Mouse (Mus musculus) midbrain, embryonic 12.5 days (tissue): ENCODE results near the gene Sptlc2. TPM values are rescaled to one million over a fixed set of nuclear protein-coding genes. Genes with fewer than 3 reads are reported as not detected.
A peak's percentile ranks its signal among the peaks of the same experiment; 100 is the strongest.

ENCODE experiments used
- ATAC-seq: fragments of 200-750 bp; cut with Nextera tagmentation; 2 replicates; pipeline ENCODE4 v1.8.0; 2017; ENCODE audit warnings: low read depth, moderate TSS enrichment, moderate library complexity; ENCODE audit not compliant: low FRiP score
- H3K27ac ChIP-seq: fragments of 300-500 bp; sonication (generic); replicated peaks from 2 replicates; pipeline ENCODE4 v1.5.1; 2016; ENCODE audit warnings: mild to moderate bottlenecking
- H3K27me3 ChIP-seq: fragments of 300-500 bp; sonication (generic); 2 replicates; pipeline ENCODE4 v1.6.1; 2016; ENCODE audit warnings: mild to moderate bottlenecking
- H3K36me3 ChIP-seq: fragments of 300-500 bp; sonication (generic); 2 replicates; pipeline ENCODE4 v1.6.1; 2016
- H3K4me1 ChIP-seq: fragments of 300-500 bp; sonication (generic); 2 replicates; pipeline ENCODE4 v1.6.1; 2016
- H3K4me2 ChIP-seq: fragments of 300-500 bp; sonication (generic); replicated peaks from 2 replicates; pipeline ENCODE4 v1.6.1; 2016; ENCODE audit warnings: mild to moderate bottlenecking, moderate library complexity
- H3K4me3 ChIP-seq: fragments of 300-500 bp; sonication (generic); 2 replicates; pipeline ENCODE4 v1.5.1; 2016; ENCODE audit warnings: mild to moderate bottlenecking
- H3K9ac ChIP-seq: fragments of 300-500 bp; sonication (generic); replicated peaks from 2 replicates; pipeline ENCODE4 v1.6.1; 2016; ENCODE audit warnings: mild to moderate bottlenecking, moderate library complexity
- H3K9me3 ChIP-seq: fragments of 300-500 bp; sonication (generic); 2 replicates; pipeline ENCODE4 v1.6.1; 2016; ENCODE audit warnings: mild to moderate bottlenecking
- WGBS: fragments of 180-500 bp; shearing (Covaris S2); methylation state at CpG from one replicate; pipeline ENCODE4 v1.1.7; 2016; 5-methylcytosine and 5-hydroxymethylcytosine counted together
- polyA plus RNA-seq: library from polyadenylated mRNA; unstranded; fragments of >200 nt; fragmentation: Nextera tagmentation; extraction: Ambion mirVana; gene quantifications from 2 replicates; pipeline ENCODE4 v1.2.1, GENCODE M21; 2016

Gene Sptlc2
- polyA plus RNA-seq, 1 experiment from 2014 or later, result 65.2 TPM

DNA sequence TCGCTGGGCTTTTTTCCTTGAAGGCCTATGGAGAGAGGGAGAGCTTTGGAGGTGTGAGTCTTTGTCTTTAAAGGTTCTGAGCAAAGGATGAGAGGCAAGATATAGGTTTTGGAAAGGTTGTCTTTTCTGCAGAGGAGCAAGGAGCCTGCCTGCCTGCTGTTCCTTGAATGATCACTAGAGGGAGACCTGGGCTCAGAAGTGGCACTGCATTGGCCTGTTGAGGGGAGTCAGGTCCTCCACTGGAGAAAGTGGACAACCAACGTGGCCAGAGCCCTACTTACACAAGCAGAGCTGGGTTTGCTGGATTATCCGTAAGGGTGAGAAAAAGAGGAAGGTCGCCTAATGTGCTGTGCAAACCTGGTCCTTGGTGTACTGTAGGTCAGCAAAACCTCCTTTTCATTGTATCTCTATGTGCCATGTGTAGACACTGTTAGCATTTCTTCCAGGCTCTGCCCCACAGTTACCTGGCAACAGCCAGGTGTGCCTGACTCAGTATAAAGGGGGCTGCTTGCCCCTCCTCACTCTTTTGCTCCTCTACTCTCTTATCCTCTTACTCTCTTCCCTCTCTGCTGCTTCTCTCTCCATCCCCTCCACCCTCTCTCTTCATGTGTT lies 25.1 kb upstream of the Sptlc2 start:
- H3K4me1 ChIP-seq, result no peaks in the 10 kb centered on the region
- no peaks in the 10 kb centered on the region for H3K27me3 ChIP-seq
- peak; percentile 57 for ATAC-seq
- no peaks in the 10 kb centered on the region for H3K9me3 ChIP-seq
- H3K4me3 ChIP-seq, result no peak overlapping the region
- no peak overlapping the region for H3K27ac ChIP-seq
- H3K4me2 ChIP-seq, result no peak overlapping the region
- H3K36me3 ChIP-seq, result no peaks in the 10 kb centered on the region
- H3K9ac ChIP-seq, result no peak overlapping the region
- 19% methylated on average over 4 of the region's 4 CpGs for WGBS

- Histone ChIP-seq H3K4me2 (no peak overlapping the region), H3K36me3 (no peaks in the 10 kb centered on the region), H3K27me3 (no peaks in the 10 kb centered on the region; the same call in 1 of the 2 replicates), H3K9ac (no peak overlapping the region), H3K27ac (no peak overlapping the region), H3K4me3 (no peak overlapping the region), H3K9me3 (no peaks in the 10 kb centered on the region), H3K4me1 (no peaks in the 10 kb centered on the region)
- ATAC-seq, result no peak
- 59% methylated on average over 7 of the region's 7 CpGs for WGBS
These were observed 22.8 kb upstream of the Sptlc2 start for GRCm38 (mm10) chr12:87410999-87411398.

DNA sequence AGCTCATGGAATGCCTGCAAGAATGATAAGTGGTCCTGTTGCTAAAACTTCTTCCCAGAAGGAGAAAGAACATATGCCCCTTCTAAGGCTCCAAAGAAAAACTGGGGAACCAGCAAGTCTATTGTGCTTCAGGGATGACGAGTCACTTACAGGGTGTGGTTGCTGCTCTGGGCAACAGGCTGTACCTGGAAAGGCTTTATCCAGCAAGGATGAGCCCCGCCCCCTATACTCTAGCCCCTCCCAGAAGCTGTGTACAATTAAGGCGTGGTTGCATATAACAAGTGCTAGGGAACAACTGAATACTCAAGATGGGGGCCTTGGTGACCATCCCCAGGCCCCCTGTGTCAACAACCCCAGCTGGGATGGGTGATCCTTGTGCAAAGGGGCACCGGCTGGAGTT lies 21.0 kb upstream of the Sptlc2 start:
- H3K4me1 ChIP-seq, result no peaks in the 10 kb centered on the region
- ATAC-seq, result no peak
- no peaks in the 10 kb centered on the region for H3K9me3 ChIP-seq
- H3K27ac ChIP-seq, result no peak overlapping the region
- no peak overlapping the region for H3K4me3 ChIP-seq
- no peaks in the 10 kb centered on the region for H3K36me3 ChIP-seq
- H3K27me3 ChIP-seq, result no peaks in the 10 kb centered on the region; the same call in 1 of the 2 replicates
- no peak overlapping the region for H3K9ac ChIP-seq
- WGBS, result 87% methylated on average over 4 of the region's 4 CpGs
- no peak overlapping the region for H3K4me2 ChIP-seq

GRCm38 (mm10) chr12:87407869-87408605 lies 19.9 kb upstream of the Sptlc2 start:
- no peak for ATAC-seq
- Histone ChIP-seq H3K9ac (no peak overlapping the region), H3K4me1 (no peaks in the 10 kb centered on the region), H3K27ac (no peak overlapping the region), H3K9me3 (no peaks in the 10 kb centered on the region), H3K4me3 (no peak overlapping the region), H3K4me2 (0 out of 2 replicates have a peak overlapping the region, but pooled peaks have one; percentile 8), H3K36me3 (no peaks in the 10 kb centered on the region), H3K27me3 (no peaks in the 10 kb centered on the region; the same call in 1 of the 2 replicates)
- 55% methylated on average over 21 of the region's 21 CpGs for WGBS

DNA sequence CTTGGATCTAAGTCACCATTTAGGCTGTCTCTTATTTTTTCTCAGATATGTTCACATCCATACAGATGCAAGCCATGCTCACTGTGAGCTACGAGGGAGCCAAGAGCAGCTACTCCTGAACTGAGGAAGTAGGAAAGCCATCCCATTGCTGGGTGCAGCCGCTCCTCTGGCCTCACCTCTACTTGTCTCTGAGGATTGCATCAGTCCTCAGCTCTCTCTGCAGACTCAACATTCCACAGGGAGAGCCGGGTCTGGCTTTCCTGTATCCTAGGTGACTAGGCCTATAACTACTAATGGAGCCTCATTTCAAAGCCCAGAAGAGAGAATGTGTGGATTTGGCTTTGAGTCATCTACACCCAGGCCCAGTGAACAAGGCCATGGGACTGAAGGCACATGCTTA lies 17.6 kb upstream of the Sptlc2 start:
- Histone ChIP-seq H3K4me2 (no peak overlapping the region), H3K4me1 (no peaks in the 10 kb centered on the region), H3K27ac (no peak overlapping the region), H3K36me3 (no peaks in the 10 kb centered on the region), H3K9ac (no peak overlapping the region), H3K27me3 (no peaks in the 10 kb centered on the region; the same call in 1 of the 2 replicates), H3K4me3 (no peak overlapping the region), H3K9me3 (no peaks in the 10 kb centered on the region)
- no peak for ATAC-seq
- 70% methylated on average over 3 of the region's 3 CpGs for WGBS

DNA sequence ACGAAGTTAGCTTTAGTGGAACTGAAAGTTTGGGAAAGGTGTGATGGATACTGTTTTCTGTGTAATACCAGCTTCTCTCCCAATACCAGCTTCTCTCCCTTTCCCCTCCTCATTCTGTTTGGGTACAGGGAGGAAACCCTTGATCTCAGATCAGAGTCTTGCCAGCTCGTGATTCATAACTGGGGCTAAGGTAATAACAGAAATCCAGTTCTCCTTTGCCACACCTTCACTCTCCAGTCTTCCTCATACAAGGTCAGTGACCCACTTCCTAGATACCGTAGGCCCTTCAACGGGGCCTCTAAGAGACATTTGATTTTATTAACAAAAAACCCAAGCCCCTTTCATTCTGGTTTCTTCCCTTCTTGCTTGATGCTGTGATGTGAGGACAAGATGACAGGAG lies 17.0 kb upstream of the Sptlc2 start:
- 90% methylated on average over 4 of the region's 4 CpGs for WGBS

GRCm38 (mm10) chr12:87401883-87402282 lies 13.7 kb upstream of the Sptlc2 start:
- no peak overlapping the region for H3K27ac ChIP-seq
- H3K4me3 ChIP-seq, result no peak overlapping the region
- WGBS, result 57% methylated on average over 6 of the region's 6 CpGs
- no peak for ATAC-seq
- no peaks in the 10 kb centered on the region for H3K9me3 ChIP-seq
- no peaks in the 10 kb centered on the region for H3K27me3 ChIP-seq
- H3K4me1 ChIP-seq, result no peaks in the 10 kb centered on the region
- H3K36me3 ChIP-seq, result no peaks in the 10 kb centered on the region
- H3K9ac ChIP-seq, result no peak overlapping the region
- no peak overlapping the region for H3K4me2 ChIP-seq

More for the DNA sequence above, 17.0 kb upstream of the Sptlc2 start:
- H3K27me3 ChIP-seq, result no peaks in the 10 kb centered on the region; the same call in 1 of the 2 replicates
- H3K9ac ChIP-seq, result no peak overlapping the region
- no peaks in the 10 kb centered on the region for H3K36me3 ChIP-seq
- no peak overlapping the region for H3K27ac ChIP-seq
- H3K4me1 ChIP-seq, result no peaks in the 10 kb centered on the region
- no peak for ATAC-seq
- H3K4me2 ChIP-seq, result no peak overlapping the region
- H3K4me3 ChIP-seq, result no peak overlapping the region
- H3K9me3 ChIP-seq, result no peaks in the 10 kb centered on the region

DNA sequence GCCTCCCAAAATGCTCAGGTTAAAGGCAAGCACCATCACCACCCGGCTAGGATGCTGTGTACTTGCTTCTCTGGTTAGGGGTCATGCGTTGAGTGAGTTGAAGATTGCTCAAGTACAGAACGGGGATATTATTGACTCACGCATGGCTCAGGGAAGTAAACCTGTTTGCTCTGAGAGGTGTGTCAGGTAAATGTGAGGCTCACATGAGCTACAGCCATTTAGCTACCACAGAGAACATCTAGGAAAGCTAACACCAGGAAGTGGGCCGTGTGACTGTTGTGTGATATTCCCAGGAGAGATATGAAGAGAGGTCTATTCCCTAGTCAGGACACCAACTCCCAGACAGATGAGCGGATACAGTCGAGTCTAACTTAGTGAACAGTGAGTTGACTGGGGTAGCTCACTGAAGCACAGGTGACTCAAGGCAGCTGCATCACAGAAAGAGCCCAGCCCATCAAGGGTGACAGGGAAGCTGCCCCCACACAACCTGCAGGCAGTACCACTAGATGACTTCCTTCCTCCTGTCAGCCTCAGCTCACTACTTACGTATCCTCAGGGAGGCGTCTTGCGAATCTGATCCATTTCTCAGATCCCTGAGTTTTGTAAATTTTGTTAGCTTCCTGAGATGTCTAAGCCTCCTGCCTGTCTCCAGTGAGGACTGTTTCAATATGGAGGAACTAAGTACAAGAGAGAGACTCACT lies 11.1 kb upstream of the Sptlc2 start:
- H3K4me2 ChIP-seq, result no peak overlapping the region
- no peak overlapping the region for H3K4me3 ChIP-seq
- H3K27me3 ChIP-seq, result no peaks in the 10 kb centered on the region
- no peaks in the 10 kb centered on the region for H3K36me3 ChIP-seq
- no peak for ATAC-seq
- H3K9me3 ChIP-seq, result no peaks in the 10 kb centered on the region
- WGBS, result 90% methylated on average over 10 of the region's 10 CpGs
- H3K27ac ChIP-seq, result no peak overlapping the region
- H3K9ac ChIP-seq, result no peak overlapping the region
- H3K4me1 ChIP-seq, result no peaks in the 10 kb centered on the region

DNA sequence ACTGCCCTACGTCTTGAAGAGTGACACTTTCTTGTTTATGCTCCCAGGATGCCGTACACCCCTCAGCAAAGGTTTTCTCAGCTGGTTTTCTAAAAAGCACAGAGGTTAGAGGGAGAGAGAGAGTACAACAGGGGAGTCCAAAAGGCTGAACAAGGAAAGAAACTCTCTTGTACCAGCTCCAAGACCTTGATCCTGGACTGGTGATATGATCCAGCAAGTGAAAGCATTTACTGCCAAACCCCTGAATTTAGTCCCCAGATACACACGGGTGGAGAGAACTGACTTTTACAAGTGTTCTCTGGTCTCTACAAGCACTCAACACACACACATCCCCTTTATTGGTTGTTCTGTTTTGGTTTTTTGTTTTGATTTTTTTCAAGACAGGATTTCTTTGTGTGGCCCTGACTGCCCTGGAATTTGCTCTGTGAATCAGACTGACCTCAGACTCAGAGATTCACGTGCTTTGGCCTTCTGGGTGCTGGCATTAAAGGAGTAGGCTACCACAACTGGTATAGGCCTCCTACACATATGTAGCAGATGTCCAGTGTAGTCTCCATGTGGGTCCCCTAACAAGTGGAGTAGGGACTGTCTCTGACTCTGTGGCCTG lies 9.8 kb upstream of the Sptlc2 start:
- Histone ChIP-seq H3K27ac (no peak overlapping the region), H3K9me3 (no peaks in the 10 kb centered on the region), H3K9ac (no peak overlapping the region), H3K4me1 (no peaks in the 10 kb centered on the region), H3K36me3 (no peaks in the 10 kb centered on the region), H3K4me2 (no peak overlapping the region), H3K27me3 (no peaks in the 10 kb centered on the region), H3K4me3 (no peak overlapping the region)
- WGBS, result 76% methylated on average over 4 of the region's 4 CpGs
- no peak for ATAC-seq

- Histone ChIP-seq H3K36me3 (no peaks in the 10 kb centered on the region), H3K27ac (no peak overlapping the region), H3K4me2 (no peak overlapping the region), H3K9me3 (no peaks in the 10 kb centered on the region), H3K4me3 (no peak overlapping the region), H3K27me3 (no peaks in the 10 kb centered on the region), H3K9ac (no peak overlapping the region), H3K4me1 (no peaks in the 10 kb centered on the region)
- ATAC-seq, result no peak
- WGBS, result 81% methylated on average over 4 of the region's 4 CpGs
These were observed 9.0 kb upstream of the Sptlc2 start for GRCm38 (mm10) chr12:87397126-87397525.

DNA sequence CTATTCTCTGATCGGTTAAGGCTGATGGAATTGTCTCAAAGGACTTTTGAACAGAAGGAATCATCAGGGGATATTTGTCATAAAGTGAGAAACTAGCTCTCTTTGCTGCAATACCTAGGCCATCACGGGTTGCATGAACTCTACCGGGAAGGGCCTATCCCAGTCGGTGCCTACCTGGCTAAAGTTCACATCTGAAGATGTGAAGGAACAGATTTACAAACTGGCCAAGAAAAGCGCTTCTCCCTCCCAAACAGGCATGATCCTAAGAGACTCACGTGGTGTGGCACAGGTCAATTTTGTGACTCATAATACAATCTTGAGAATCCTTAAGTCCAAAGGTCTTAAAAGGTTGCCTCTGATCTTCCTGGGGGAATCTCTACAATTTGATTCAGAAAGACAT lies 6.2 kb upstream of the Sptlc2 start:
- Histone ChIP-seq H3K4me1 (no peaks in the 10 kb centered on the region), H3K27me3 (no peaks in the 10 kb centered on the region), H3K4me3 (no peak overlapping the region), H3K27ac (no peak overlapping the region), H3K9me3 (no peaks in the 10 kb centered on the region), H3K36me3 (no peaks in the 10 kb centered on the region), H3K4me2 (no peak overlapping the region), H3K9ac (no peak overlapping the region)
- ATAC-seq, result no peak
- WGBS, result 84% methylated on average over 6 of the region's 6 CpGs
